ENCODE assay signal across 17 mouse cellular contexts in the genomic region with DNA sequence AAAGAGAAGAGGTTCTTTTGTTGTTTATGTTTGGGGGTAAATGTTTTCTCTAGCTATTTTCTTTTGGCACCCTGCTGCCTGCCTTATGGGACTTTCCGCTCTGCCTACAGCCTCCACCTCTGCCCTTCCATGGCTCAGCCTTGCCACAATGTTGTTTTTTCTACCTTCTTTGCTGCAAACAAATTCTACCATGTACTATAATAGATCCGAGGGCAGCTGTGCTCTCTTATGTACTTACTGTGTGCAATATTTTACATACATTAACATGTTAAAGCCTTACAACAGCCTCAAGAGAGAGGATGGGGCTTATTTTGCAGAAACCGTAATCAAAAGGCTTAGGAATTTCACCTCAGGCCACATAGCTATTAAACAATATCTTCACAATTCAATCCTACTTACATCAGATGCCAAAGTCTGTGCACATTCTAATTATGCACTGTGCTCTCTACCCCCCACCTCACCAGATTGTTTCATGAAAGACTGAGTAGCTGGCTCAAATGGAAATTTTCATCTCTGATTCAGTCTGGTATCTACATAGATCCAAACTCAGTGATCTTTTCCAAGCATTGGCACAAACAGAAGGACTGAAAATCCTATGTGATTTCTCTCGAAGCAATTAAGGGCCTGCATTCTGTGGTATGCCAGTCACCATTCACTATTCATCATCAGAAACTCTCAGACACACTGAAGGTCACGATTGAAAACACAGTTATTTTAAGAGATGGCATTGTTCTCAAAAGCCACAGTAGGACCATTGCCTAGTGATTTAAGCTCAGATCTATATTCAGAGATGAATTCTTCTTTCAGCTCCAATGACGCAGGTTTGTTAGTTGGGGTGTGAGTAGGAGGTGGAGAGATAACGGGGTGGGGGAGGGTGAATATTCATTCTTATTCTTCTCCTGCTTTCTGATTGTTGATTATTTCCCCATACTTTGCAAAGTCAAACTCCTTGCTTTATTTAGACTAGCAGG.
A peak's percentile ranks its signal among the peaks of the same experiment; 100 is the strongest.
DNase-seq lines count a peak whose midpoint lies in the region; ATAC-seq and TF ChIP-seq lines count a peak whose summit lies in the region.
"Had no signal": no experiment of that assay in that cellular context is flagged by ENCODE, and none has a peak within 500 bp of the region (broad histone marks: within the 10 kb centered on the region; RNA-seq: fewer than 3 reads in every experiment).

No protein-coding gene starts in this region.

- 59% methylated on average over 7 of the region's 7 CpGs for WGBS in hindbrain, embryonic 12.5 days
- WGBS in hindbrain, embryonic 10.5 days, result 66% methylated on average over 7 of the region's 7 CpGs
- 14% methylated on average over 7 of the region's 7 CpGs for WGBS in forebrain, embryonic 13.5 days
- 60% methylated on average over 7 of the region's 7 CpGs for WGBS in midbrain, embryonic 12.5 days

- peak; percentile 78 for ATAC-seq in hindbrain, embryonic 12.5 days (ENCODE audit: low FRiP score)
- ATAC-seq in forebrain, embryonic 13.5 days, result peak; percentile 94
- peak; percentile 83 for ATAC-seq in midbrain, embryonic 12.5 days (ENCODE audit: low FRiP score, low read depth)
- ATAC-seq: intestine, embryonic 15.5 days had no signal

- no peak for DNase-seq in hindbrain, embryonic 10.5 days (ENCODE audit: low spot score)
- DNase-seq in MEL (ENCODE audit: low read depth, low spot score), result no peak
- no peak for DNase-seq in adrenal gland, postnatal 4 days (ENCODE audit: low spot score in 2 of 2)
- DNase-seq in urinary bladder, postnatal 14 days (ENCODE audit: low spot score), result no peak
- DNase-seq: adrenal gland, postnatal 25 days; cerebellum, adult 18-20 months; heart, adult 2 months; heart, postnatal 14 days; lung, adult 2 months; spleen, adult 18-20 months; thymus, postnatal 4 days had no signal

- no peak overlapping the region for H3K4me2 ChIP-seq in hindbrain, embryonic 12.5 days (replicated peaks)
- 0 out of 2 replicates have a peak overlapping the region, but pooled peaks have one; percentile 1 for H3K4me2 ChIP-seq in forebrain, embryonic 13.5 days
- H3K4me2 ChIP-seq in midbrain, embryonic 12.5 days (replicated peaks), result no peak overlapping the region
- H3K4me2 ChIP-seq: intestine, embryonic 15.5 days had no signal

- no peaks in the 10 kb centered on the region for H3K79me2 ChIP-seq in MEL (ENCODE audit: control insufficient read depth, insufficient read depth, low read length, poor library complexity)

- H3K27me3 ChIP-seq in hindbrain, embryonic 12.5 days, result no peaks in the 10 kb centered on the region
- H3K27me3 ChIP-seq in hindbrain, embryonic 10.5 days (ENCODE audit: insufficient read depth, poor library complexity, severe bottlenecking), result no peaks in the 10 kb centered on the region
- no peaks in the 10 kb centered on the region for H3K27me3 ChIP-seq in MEL (ENCODE audit: control insufficient read depth in 1 of 2, insufficient read depth in 2 of 2, low read length in 2 of 2)
- H3K27me3 ChIP-seq in forebrain, embryonic 13.5 days, result no peaks in the 10 kb centered on the region
- H3K27me3 ChIP-seq in midbrain, embryonic 12.5 days, result no peaks in the 10 kb centered on the region
- H3K27me3 ChIP-seq: intestine, embryonic 15.5 days had no signal

- H3K4me1 ChIP-seq in hindbrain, embryonic 12.5 days, result peaks cover 8% of the 10 kb centered on the region; the same call in 1 of the 2 replicates
- peaks cover 6% of the 10 kb centered on the region; the same call in 1 of the 2 replicates for H3K4me1 ChIP-seq in hindbrain, embryonic 10.5 days (replicated peaks)
- peaks cover 5 to 9% of the 10 kb centered on the region in 2 experiments for H3K4me1 ChIP-seq in MEL (ENCODE audit: control insufficient read depth in 1 of 2, insufficient read depth in 2 of 2, low read length in 2 of 2)
- H3K4me1 ChIP-seq in forebrain, embryonic 13.5 days, result peaks cover 13% of the 10 kb centered on the region
- peaks cover 7% of the 10 kb centered on the region for H3K4me1 ChIP-seq in midbrain, embryonic 12.5 days
- H3K4me1 ChIP-seq: intestine, embryonic 15.5 days had no signal

- no peaks in the 10 kb centered on the region for H3K9me3 ChIP-seq in hindbrain, embryonic 12.5 days (replicated peaks)
- no peaks in the 10 kb centered on the region for H3K9me3 ChIP-seq in hindbrain, embryonic 10.5 days
- H3K9me3 ChIP-seq in MEL (replicated peaks; ENCODE audit: insufficient read depth, low read length), result no peaks in the 10 kb centered on the region
- no peaks in the 10 kb centered on the region for H3K9me3 ChIP-seq in forebrain, embryonic 13.5 days (replicated peaks)
- no peaks in the 10 kb centered on the region for H3K9me3 ChIP-seq in midbrain, embryonic 12.5 days
- H3K9me3 ChIP-seq: intestine, embryonic 15.5 days had no signal

- no peak for TF ChIP-seq POLR2A in MEL (IDR thresholded peaks at IDR 0.05; ENCODE audit: control insufficient read depth in 1 of 2, insufficient read depth in 1 of 2, low read depth in 1 of 2, low read length in 2 of 2, poor library complexity in 1 of 2)

- 0 out of 4 replicates have a peak, but pooled peaks have one; percentile 8 to 13 for TF ChIP-seq EP300 in MEL (IDR thresholded peaks at IDR 0.05; ENCODE audit: low read depth in 1 of 2, low read length in 2 of 2)

- no peak overlapping the region for H3K9ac ChIP-seq in hindbrain, embryonic 12.5 days
- no peak overlapping the region for H3K9ac ChIP-seq in MEL (ENCODE audit: control insufficient read depth, low read depth, low read length, poor library complexity, severe bottlenecking)
- no peak overlapping the region for H3K9ac ChIP-seq in forebrain, embryonic 13.5 days
- no peak overlapping the region for H3K9ac ChIP-seq in midbrain, embryonic 12.5 days (replicated peaks)
- H3K9ac ChIP-seq: intestine, embryonic 15.5 days had no signal

- H3K27ac ChIP-seq in hindbrain, embryonic 12.5 days, result peak overlapping the region; percentile 48
- no peak overlapping the region for H3K27ac ChIP-seq in hindbrain, embryonic 10.5 days
- H3K27ac ChIP-seq in MEL (ENCODE audit: control insufficient read depth, low read depth, low read length), result no peak overlapping the region
- H3K27ac ChIP-seq in forebrain, embryonic 13.5 days, result peak overlapping the region; percentile 72
- 0 out of 2 replicates have a peak overlapping the region, but pooled peaks have one; percentile 36 for H3K27ac ChIP-seq in midbrain, embryonic 12.5 days (replicated peaks)
- H3K27ac ChIP-seq: heart, adult 2 months; intestine, embryonic 15.5 days; kidney, postnatal 0 days; stomach, postnatal 0 days had no signal

- no peak for TF ChIP-seq RAD21 in MEL (IDR thresholded peaks at IDR 0.05; ENCODE audit: low read depth, low read length)

- H3K36me3 ChIP-seq in hindbrain, embryonic 12.5 days, result no peaks in the 10 kb centered on the region
- H3K36me3 ChIP-seq in hindbrain, embryonic 10.5 days, result no peaks in the 10 kb centered on the region
- peaks cover 0 to 14% of the 10 kb centered on the region in 2 experiments; a peak in 2 of 4 replicates for H3K36me3 ChIP-seq in MEL (ENCODE audit: control insufficient read depth in 1 of 2, insufficient read depth in 2 of 2, low read length in 2 of 2)
- H3K36me3 ChIP-seq in forebrain, embryonic 13.5 days (ENCODE audit: poor library complexity, severe bottlenecking), result no peaks in the 10 kb centered on the region
- no peaks in the 10 kb centered on the region for H3K36me3 ChIP-seq in midbrain, embryonic 12.5 days
- H3K36me3 ChIP-seq: intestine, embryonic 15.5 days had no signal

- no peak overlapping the region for H3K4me3 ChIP-seq in hindbrain, embryonic 12.5 days
- H3K4me3 ChIP-seq in hindbrain, embryonic 10.5 days, result no peak overlapping the region
- H3K4me3 ChIP-seq in MEL (ENCODE audit: control insufficient read depth in 1 of 2, insufficient read depth in 1 of 2, low read depth in 2 of 2, low read length in 2 of 2), result no peak overlapping the region
- no peak overlapping the region for H3K4me3 ChIP-seq in forebrain, embryonic 13.5 days
- H3K4me3 ChIP-seq in midbrain, embryonic 12.5 days, result no peak overlapping the region
- H3K4me3 ChIP-seq: heart, adult 2 months; intestine, embryonic 15.5 days had no signal

- TF ChIP-seq CTCF in MEL (IDR thresholded peaks at IDR 0.05 in 2 of 3, conservative IDR thresholded peaks at IDR 0.05 in 1 of 3; ENCODE audit: control insufficient read depth in 1 of 3, insufficient read depth in 1 of 3, low read depth in 2 of 3, low read length in 3 of 3, poor library complexity in 1 of 3, severe bottlenecking in 1 of 3), result no peak

TF ChIP-seq in MEL, 35 proteins besides CTCF, POLR2A, EP300 and RAD21:
- peak; percentile 30; the same call in 1 of the 2 replicates for TF ChIP-seq GATA1 (IDR thresholded peaks at IDR 0.05; ENCODE audit: low read depth, low read length)
- no peak for TF ChIP-seq USF2 (IDR thresholded peaks at IDR 0.05; ENCODE audit: borderline replicate concordance in 1 of 2, insufficient read depth in 1 of 2, low read depth in 1 of 2, low read length in 2 of 2)
- TF ChIP-seq MAX (IDR thresholded peaks at IDR 0.05; ENCODE audit: low read length), result no peak

Comparison
In these comparisons a context has a peak if more than half of its experiments do, and no peak if none do; other contexts are left out.
1. H3K27ac ChIP-seq: peak in hindbrain, embryonic 12.5 days (single experiment), forebrain, embryonic 13.5 days (single experiment) and midbrain, embryonic 12.5 days (single experiment); none in hindbrain, embryonic 10.5 days (single experiment) and MEL (single experiment).
2. Peak in every context shown above with its lines, with median percentiles within 50 percentile points of each other: ATAC-seq.